Mouse (Mus musculus): ENCODE results near the gene Klk12. TPM values are rescaled to one million over a fixed set of nuclear protein-coding genes. Genes with fewer than 3 reads are reported as not detected.

Klk12 gene
- polyA plus RNA-seq, 1 experiment from 2014 or later = not detected

DNA sequence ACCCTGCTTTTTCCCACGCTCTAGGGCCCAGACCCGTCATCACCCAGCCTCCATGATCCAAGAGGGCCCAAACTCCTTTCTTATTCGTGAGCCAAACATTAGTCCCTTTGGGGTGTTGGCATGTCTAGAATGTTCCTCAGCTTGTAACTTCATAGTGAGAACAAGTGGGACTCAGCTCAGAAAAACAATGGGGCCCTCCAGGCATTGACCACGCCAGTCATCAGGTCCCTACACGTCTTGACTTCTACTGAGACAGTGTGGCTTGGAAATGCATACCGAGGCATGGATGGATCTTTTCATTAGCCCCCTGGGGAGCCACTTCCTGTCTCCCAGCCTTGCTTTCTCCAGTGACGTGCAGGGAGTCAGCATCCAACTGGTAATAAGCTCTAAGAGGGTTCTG lies 31.2 kb downstream of the Klk12 start:
- Histone ChIP-seq H3K9ac (ENCODE audit: low read depth, low read length) (no peak overlapping the region), H3K4me1 (ENCODE audit: control insufficient read depth, insufficient read depth, low read length) (peaks cover 9% of the 10 kb centered on the region; the same call in 1 of the 2 replicates), H3K27me3 (ENCODE audit: control insufficient read depth, insufficient read depth, low read depth, low read length) (peaks cover 12% of the 10 kb centered on the region), H3K4me3 (ENCODE audit: low read depth, low read length) (no peak overlapping the region), H3K27ac (ENCODE audit: low read length) (no peak overlapping the region), H3K4me2 (ENCODE audit: low read length) (no peak overlapping the region), H3K9me3 (replicated peaks; ENCODE audit: control insufficient read depth, low read length, poor library complexity, severe bottlenecking) (no peaks in the 10 kb centered on the region), H3K36me3 (ENCODE audit: control insufficient read depth, insufficient read depth, low read length) (no peaks in the 10 kb centered on the region)
- ATAC-seq = no peak
- WGBS = 76% methylated on average over 7 of the region's 7 CpGs

DNA sequence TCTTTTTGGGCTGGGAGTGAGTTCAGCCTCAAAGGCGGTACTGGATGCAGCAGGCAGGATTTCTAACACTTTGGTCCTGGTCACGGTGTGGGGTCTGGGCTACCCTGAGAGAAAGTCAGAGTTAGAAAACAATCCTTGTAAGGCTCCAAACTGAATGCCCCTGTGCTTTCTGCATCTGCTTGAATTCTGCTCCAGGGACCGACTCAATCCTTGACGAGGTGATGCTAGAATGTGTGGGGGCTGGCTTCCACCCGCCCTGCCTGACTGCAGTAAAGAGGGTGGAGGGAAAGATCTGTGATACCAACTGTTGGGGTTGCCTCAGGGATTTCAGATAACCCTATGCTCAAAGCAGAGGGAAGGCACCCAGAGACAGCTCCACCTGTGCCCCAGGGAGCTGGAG lies 42.3 kb downstream of the Klk12 start, which contains the start of gene Klk7:
TSS of gene Klk7 (plus strand) at position 301 of the 400 bp plus-strand sequence.
- ATAC-seq = no peak
- 68% methylated on average over 5 of the region's 5 CpGs for WGBS

DNA sequence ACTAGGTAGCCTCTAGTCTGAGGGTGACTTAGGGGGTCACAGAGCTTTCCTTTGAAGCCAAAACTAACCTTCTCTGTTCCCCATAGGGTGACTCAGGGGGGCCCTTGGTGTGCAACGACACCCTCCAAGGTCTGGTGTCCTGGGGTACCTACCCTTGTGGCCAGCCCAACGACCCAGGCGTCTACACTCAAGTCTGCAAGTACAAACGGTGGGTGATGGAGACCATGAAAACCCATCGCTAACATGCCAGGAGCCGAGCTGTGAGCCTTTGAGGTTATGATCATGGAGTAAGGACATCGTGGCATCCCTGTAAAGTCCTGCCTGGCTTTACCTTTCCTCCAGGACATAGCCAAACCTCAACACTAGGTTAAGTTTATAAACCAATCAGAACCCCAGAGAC lies 46.5 kb downstream of the Klk12 start:
- no peaks in the 10 kb centered on the region for H3K36me3 ChIP-seq (ENCODE audit: control insufficient read depth, insufficient read depth, low read length)
- H3K9ac ChIP-seq (ENCODE audit: low read depth, low read length) = no peak overlapping the region
- H3K27me3 ChIP-seq (ENCODE audit: control insufficient read depth, insufficient read depth, low read depth, low read length) = no peaks in the 10 kb centered on the region
- WGBS = 90% methylated on average over 7 of the region's 7 CpGs
- no peak overlapping the region for H3K27ac ChIP-seq (ENCODE audit: low read length)
- no peaks in the 10 kb centered on the region for H3K9me3 ChIP-seq (replicated peaks; ENCODE audit: control insufficient read depth, low read length, poor library complexity, severe bottlenecking)
- H3K4me1 ChIP-seq (ENCODE audit: control insufficient read depth, insufficient read depth, low read length) = no peaks in the 10 kb centered on the region
- ATAC-seq = no peak
- H3K4me2 ChIP-seq (ENCODE audit: low read length) = no peak overlapping the region
- no peak overlapping the region for H3K4me3 ChIP-seq (ENCODE audit: low read depth, low read length)

More for the DNA sequence above, 42.3 kb downstream of the Klk12 start, which contains the start of gene Klk7:
- Histone ChIP-seq H3K4me2 (ENCODE audit: low read length) (no peak within 1 kb of the TSS), H3K4me3 (ENCODE audit: low read depth, low read length) (no peak within 1 kb of the TSS), H3K36me3 (ENCODE audit: control insufficient read depth, insufficient read depth, low read length) (no peaks in the 10 kb centered on the region), H3K27ac (ENCODE audit: low read length) (no peak within 1 kb of the TSS), H3K9ac (ENCODE audit: low read depth, low read length) (no peak within 1 kb of the TSS), H3K9me3 (replicated peaks; ENCODE audit: control insufficient read depth, low read length, poor library complexity, severe bottlenecking) (no peaks in the 10 kb centered on the region), H3K4me1 (ENCODE audit: control insufficient read depth, insufficient read depth, low read length) (no peaks in the 10 kb centered on the region), H3K27me3 (ENCODE audit: control insufficient read depth, insufficient read depth, low read depth, low read length) (no peaks in the 10 kb centered on the region)

DNA sequence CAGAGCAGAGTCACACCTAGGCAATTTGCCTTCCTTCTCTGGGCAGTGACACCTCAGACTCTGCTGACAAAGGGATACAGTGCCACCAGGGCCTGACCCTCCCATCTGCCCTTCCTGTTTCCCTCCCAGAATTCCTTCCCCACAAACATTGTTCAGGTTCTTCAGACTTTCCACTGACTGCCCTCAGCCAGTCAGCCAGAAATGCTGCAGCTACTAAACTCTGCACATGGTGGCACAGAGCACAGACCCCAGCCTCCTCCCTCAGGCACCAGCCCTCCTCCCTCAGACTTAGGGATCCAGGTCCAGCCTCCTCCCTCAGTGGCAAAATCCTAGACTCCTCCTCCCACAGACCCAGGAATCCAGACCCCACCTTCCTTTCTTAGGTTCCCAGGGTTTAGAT lies 48.0 kb downstream of the Klk12 start:
- H3K36me3 ChIP-seq (ENCODE audit: control insufficient read depth, insufficient read depth, low read length) = no peaks in the 10 kb centered on the region
- no peaks in the 10 kb centered on the region for H3K27me3 ChIP-seq (ENCODE audit: control insufficient read depth, insufficient read depth, low read depth, low read length)
- H3K9me3 ChIP-seq (replicated peaks; ENCODE audit: control insufficient read depth, low read length, poor library complexity, severe bottlenecking) = no peaks in the 10 kb centered on the region
- no peak overlapping the region for H3K27ac ChIP-seq (ENCODE audit: low read length)
- H3K9ac ChIP-seq (ENCODE audit: low read depth, low read length) = no peak overlapping the region
- H3K4me2 ChIP-seq (ENCODE audit: low read length) = no peak overlapping the region
- H3K4me3 ChIP-seq (ENCODE audit: low read depth, low read length) = no peak overlapping the region
- no peaks in the 10 kb centered on the region for H3K4me1 ChIP-seq (ENCODE audit: control insufficient read depth, insufficient read depth, low read length)
- ATAC-seq = no peak

DNA sequence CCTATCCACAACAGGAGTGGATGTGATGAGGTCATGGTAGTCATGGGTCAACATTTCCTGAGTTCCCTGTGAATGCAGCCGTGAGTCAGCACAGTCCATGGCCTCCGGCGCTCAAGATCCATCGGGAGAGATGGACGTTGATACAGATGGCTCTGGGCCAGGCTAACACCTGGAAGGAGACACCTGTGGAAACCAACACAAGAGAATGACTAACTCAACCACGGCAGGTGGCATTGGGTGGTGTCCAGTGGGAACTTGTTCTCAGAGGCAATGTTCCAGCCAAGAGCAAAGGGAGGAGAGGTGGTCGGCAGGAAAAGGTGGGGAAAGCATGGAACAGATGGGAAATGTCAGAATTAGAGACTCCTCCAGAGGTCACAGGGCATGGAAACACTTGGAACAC lies 52.9 kb downstream of the Klk12 start:
- H3K4me1 ChIP-seq (ENCODE audit: control insufficient read depth, insufficient read depth, low read length) = no peaks in the 10 kb centered on the region
- no peaks in the 10 kb centered on the region for H3K36me3 ChIP-seq (ENCODE audit: control insufficient read depth, insufficient read depth, low read length)
- 92% methylated on average over 7 of the region's 7 CpGs for WGBS
- no peak for ATAC-seq
- H3K9ac ChIP-seq (ENCODE audit: low read depth, low read length) = no peak overlapping the region
- no peak overlapping the region for H3K4me3 ChIP-seq (ENCODE audit: low read depth, low read length)
- no peaks in the 10 kb centered on the region for H3K27me3 ChIP-seq (ENCODE audit: control insufficient read depth, insufficient read depth, low read depth, low read length)
- no peaks in the 10 kb centered on the region for H3K9me3 ChIP-seq (replicated peaks; ENCODE audit: control insufficient read depth, low read length, poor library complexity, severe bottlenecking)
- no peak overlapping the region for H3K4me2 ChIP-seq (ENCODE audit: low read length)
- H3K27ac ChIP-seq (ENCODE audit: low read length) = no peak overlapping the region

Other genes with a start within 250 kb of the Klk12 start
- gene Cd33, start 224.5 kb upstream of the Klk12 start, polyA plus RNA-seq (2015; fragmentation: Nextera tagmentation; extraction: Ambion mirVana) = 0.67 and 1.4 TPM in 2 replicates
- 9.1 and 9.9 TPM in 2 replicates for gene Zfp658, start 206.6 kb upstream of the Klk12 start, polyA plus RNA-seq (2015; fragmentation: Nextera tagmentation; extraction: Ambion mirVana)
- 15.6 and 17.1 TPM in 2 replicates for gene Zfp719, start 189.3 kb upstream of the Klk12 start, polyA plus RNA-seq (2015; fragmentation: Nextera tagmentation; extraction: Ambion mirVana)
- 0.40 and 0.55 TPM in 2 replicates for gene Zfp819, start 161.7 kb upstream of the Klk12 start, polyA plus RNA-seq (2015; fragmentation: Nextera tagmentation; extraction: Ambion mirVana)
- gene Ceacam18, start 134.2 kb upstream of the Klk12 start, polyA plus RNA-seq (2015; fragmentation: Nextera tagmentation; extraction: Ambion mirVana) = 0.10 and 0.21 TPM in 2 replicates
- gene Siglece, start 108.7 kb upstream of the Klk12 start, polyA plus RNA-seq (2015; fragmentation: Nextera tagmentation; extraction: Ambion mirVana) = 0.16 and 0.32 TPM in 2 replicates
- gene Ctu1, start 96.9 kb upstream of the Klk12 start, polyA plus RNA-seq (2015; fragmentation: Nextera tagmentation; extraction: Ambion mirVana) = 26.4 and 27.8 TPM in 2 replicates
- not detected in 2 replicates for gene Klk14, start 78.5 kb upstream of the Klk12 start, polyA plus RNA-seq (2015; fragmentation: Nextera tagmentation; extraction: Ambion mirVana)
- 0.19 and 0.20 TPM in 2 replicates for gene Klk13, start 56.3 kb upstream of the Klk12 start, polyA plus RNA-seq (2015; fragmentation: Nextera tagmentation; extraction: Ambion mirVana)
- 0.21 TPM in 1 of 2 replicates, not detected in the other for gene Klk11, start 5.7 kb downstream of the Klk12 start, polyA plus RNA-seq (2015; fragmentation: Nextera tagmentation; extraction: Ambion mirVana)
- 0.13 and 0.25 TPM in 2 replicates for gene Klk10, start 12.1 kb downstream of the Klk12 start, polyA plus RNA-seq (2015; fragmentation: Nextera tagmentation; extraction: Ambion mirVana)
- gene Klk9, start 23.0 kb downstream of the Klk12 start, polyA plus RNA-seq (2015; fragmentation: Nextera tagmentation; extraction: Ambion mirVana) = 0.13 TPM in 1 of 2 replicates, not detected in the other
- 5.7 and 8.6 TPM in 2 replicates for gene Klk8, start 28.7 kb downstream of the Klk12 start, polyA plus RNA-seq (2015; fragmentation: Nextera tagmentation; extraction: Ambion mirVana)
- not detected in 2 replicates for gene Klk7, start 42.4 kb downstream of the Klk12 start, polyA plus RNA-seq (2015; fragmentation: Nextera tagmentation; extraction: Ambion mirVana)
- gene Klk6, start 55.6 kb downstream of the Klk12 start, polyA plus RNA-seq (2015; fragmentation: Nextera tagmentation; extraction: Ambion mirVana) = not detected in 2 replicates
- gene Klk5, start 73.1 kb downstream of the Klk12 start, polyA plus RNA-seq (2015; fragmentation: Nextera tagmentation; extraction: Ambion mirVana) = not detected in 2 replicates
- gene Klk4, start 112.3 kb downstream of the Klk12 start, polyA plus RNA-seq (2015; fragmentation: Nextera tagmentation; extraction: Ambion mirVana) = 0.39 TPM in 1 of 2 replicates, not detected in the other
- gene Klk15, start 164.8 kb downstream of the Klk12 start, polyA plus RNA-seq (2015; fragmentation: Nextera tagmentation; extraction: Ambion mirVana) = not detected in 2 replicates
- gene Klk1b8, start 181.8 kb downstream of the Klk12 start, polyA plus RNA-seq (2015; fragmentation: Nextera tagmentation; extraction: Ambion mirVana) = not detected in 2 replicates
- not detected in 2 replicates for gene Klk1b1, start 197.9 kb downstream of the Klk12 start, polyA plus RNA-seq (2015; fragmentation: Nextera tagmentation; extraction: Ambion mirVana)
- not detected in 2 replicates for gene Klk1b9, start 207.2 kb downstream of the Klk12 start, polyA plus RNA-seq (2015; fragmentation: Nextera tagmentation; extraction: Ambion mirVana)
- gene Klk1b11, start 227.0 kb downstream of the Klk12 start, polyA plus RNA-seq (2015; fragmentation: Nextera tagmentation; extraction: Ambion mirVana) = not detected in 2 replicates
- gene Klk1b26, start 243.3 kb downstream of the Klk12 start, polyA plus RNA-seq (2015; fragmentation: Nextera tagmentation; extraction: Ambion mirVana) = not detected in 2 replicates

Data from midbrain, embryonic 16.5 days (tissue).